Mouse (Mus musculus) embryonic fibroblast, embryonic 13.5 days (primary cell): ENCODE results near the gene Phf21a.

Experiments used
- CTCF ChIP-seq: IDR thresholded peaks from 2 replicates; pipeline ENCODE4 v1.5.1; 2011; ENCODE audit warnings: mild to moderate bottlenecking, control low read depth, low read length, moderate library complexity, borderline replicate concordance; ENCODE audit not compliant: insufficient read depth
- POLR2A ChIP-seq: IDR thresholded peaks from 2 replicates; pipeline ENCODE4 v1.6.1; 2011; ENCODE audit warnings: low read depth, mild to moderate bottlenecking, control low read depth, low read length, moderate library complexity

DNA sequence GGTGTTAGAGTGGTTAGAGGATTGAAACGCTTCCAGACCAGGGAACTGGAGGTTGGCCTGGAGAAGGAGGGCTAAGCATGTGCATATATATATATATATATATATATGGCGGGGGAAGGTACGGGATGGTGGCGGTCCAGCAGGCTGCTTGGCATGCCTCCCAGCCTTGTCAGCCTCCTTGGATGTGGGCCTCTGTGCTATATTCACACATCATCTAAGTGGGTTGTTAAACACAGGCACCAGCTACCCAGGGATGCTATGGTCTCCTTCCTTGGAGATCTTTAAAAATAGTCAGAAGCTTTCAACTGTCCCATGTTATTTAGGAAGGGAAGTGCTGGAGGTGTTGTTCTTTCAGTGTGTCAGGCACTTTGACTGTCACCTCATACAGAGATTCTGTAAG, 3.1 kb upstream of the Phf21a start:
- TF ChIP-seq CTCF = no peak
- no peak for TF ChIP-seq POLR2A
